Mouse (Mus musculus): ENCODE measurements around the gene Sh3pxd2b. TPM values are rescaled to one million over a fixed set of nuclear protein-coding genes. Genes with fewer than 3 reads are reported as not detected.

The Sh3pxd2b gene
- total and polyA plus RNA-seq, 3 experiments, result 2.4 to 13.2 (median 6.7) TPM

- dilution Hi-C loops (cut with MboI; ENCODE audit: extremely low pct_ligation_motif_present, extremely low pct_unique_long_range_greater_than_20kb, low sequenced_read_pairs), result no loop called here
- Histone ChIP-seq H3K4me1 (ENCODE audit: control insufficient read depth in 1 of 2, insufficient read depth in 2 of 2) (no peaks in the 10 kb centered on the region; a peak in 1 of 4 replicates), H3K9me3 (replicated peaks; ENCODE audit: low read length) (no peaks in the 10 kb centered on the region), H3K9ac (ENCODE audit: insufficient read depth, low read depth) (no peak overlapping the region), H3K4me3 (replicated peaks in 1 of 3; ENCODE audit: low read depth in 2 of 3, low read length in 2 of 3, poor library complexity in 1 of 3) (no peak overlapping the region), H3K79me2 (replicated peaks; ENCODE audit: control insufficient read depth, extremely low read depth, insufficient read depth, poor library complexity, severe bottlenecking) (no peaks in the 10 kb centered on the region), H3K27ac (ENCODE audit: insufficient read depth, low read depth) (no peak overlapping the region), H3K36me3 (replicated peaks in 1 of 2; ENCODE audit: control insufficient read depth in 1 of 2, insufficient read depth in 1 of 2, low read length in 1 of 2) (no peaks in the 10 kb centered on the region), H3K27me3 (replicated peaks) (peaks cover 14% of the 10 kb centered on the region), H3K4me2 (ENCODE audit: insufficient read depth, low read depth, poor library complexity, severe bottlenecking) (no peak overlapping the region)
- no peak for TF ChIP-seq ZMIZ1 (IDR thresholded peaks at IDR 0.05; ENCODE audit: low read depth, low read length)
- no peak for TF ChIP-seq ZKSCAN1 (IDR thresholded peaks at IDR 0.05; ENCODE audit: borderline replicate concordance, low read depth, low read length)
- no peak for TF ChIP-seq MXI1 (IDR thresholded peaks at IDR 0.05; ENCODE audit: low read depth, low read length)
- no peak for TF ChIP-seq UBTF (IDR thresholded peaks at IDR 0.05; ENCODE audit: low read depth, low read length)
- no peak for TF ChIP-seq CHD1 (IDR thresholded peaks at IDR 0.05; ENCODE audit: low read depth, low read length)
- no peak for TF ChIP-seq USF1 (IDR thresholded peaks at IDR 0.05; ENCODE audit: low read depth, low read length)
- no peak for TF ChIP-seq SMC3 (IDR thresholded peaks at IDR 0.05; ENCODE audit: low read depth, low read length)
- no peak for TF ChIP-seq TCF12 (IDR thresholded peaks at IDR 0.05; ENCODE audit: low read depth, low read length)
- TF ChIP-seq KAT2A (IDR thresholded peaks at IDR 0.05; ENCODE audit: insufficient replicate concordance, low read length), result no peak
- TF ChIP-seq MYC (IDR thresholded peaks at IDR 0.05; ENCODE audit: low read depth, low read length), result no peak
- no peak for TF ChIP-seq NELFE (IDR thresholded peaks at IDR 0.05; ENCODE audit: low read depth, low read length)
- no peak for TF ChIP-seq RCOR1 (conservative IDR thresholded peaks at IDR 0.05; ENCODE audit: low read depth, low read length)
- no peak for TF ChIP-seq SIN3A (IDR thresholded peaks at IDR 0.05; ENCODE audit: low read length)
- no peak for TF ChIP-seq TBP (conservative IDR thresholded peaks at IDR 0.05; ENCODE audit: low read depth, low read length)
- no peak for TF ChIP-seq ELF1 (IDR thresholded peaks at IDR 0.05; ENCODE audit: low read depth, low read length)
- TF ChIP-seq POLR2A (IDR thresholded peaks at IDR 0.05; ENCODE audit: low read depth, low read length), result no peak
- TF ChIP-seq MAX (IDR thresholded peaks at IDR 0.05; ENCODE audit: low read length), result no peak
- no peak for TF ChIP-seq CTCF (conservative IDR thresholded peaks at IDR 0.05 in 1 of 2, IDR thresholded peaks at IDR 0.05 in 1 of 2; ENCODE audit: low read depth in 2 of 2, low read length in 2 of 2)
- in situ Hi-C loops (cut with MboI; ENCODE audit: low pct_ligation_motif_present, low pct_unique_long_range_greater_than_20kb, low sequenced_read_pairs), result loop anchor here (10.0 to 25.0 kb wide), 2 partner anchors 122 to 320 kb away; no protein-coding TSS in a partner anchor
- DNase-seq (ENCODE audit: extremely low read depth), result no peak
Observed at GRCm38 (mm10) chr11:32307006-32307405, 40.6 kb upstream of the Sh3pxd2b start.

- H3K9ac ChIP-seq (ENCODE audit: insufficient read depth, low read depth), result no peak overlapping the region
- no peaks in the 10 kb centered on the region for H3K79me2 ChIP-seq (replicated peaks; ENCODE audit: control insufficient read depth, extremely low read depth, insufficient read depth, poor library complexity, severe bottlenecking)
- DNase-seq (ENCODE audit: extremely low read depth), result no peak
- dilution Hi-C loops (cut with MboI; ENCODE audit: extremely low pct_ligation_motif_present, extremely low pct_unique_long_range_greater_than_20kb, low sequenced_read_pairs) (no loop called here), in situ Hi-C loops (cut with MboI; ENCODE audit: low pct_ligation_motif_present, low pct_unique_long_range_greater_than_20kb, low sequenced_read_pairs) (loop anchor here (10.0 to 25.0 kb wide), 2 partner anchors 125 to 322 kb away; no protein-coding TSS in a partner anchor)
- no peaks in the 10 kb centered on the region for H3K36me3 ChIP-seq (replicated peaks in 1 of 2; ENCODE audit: control insufficient read depth in 1 of 2, insufficient read depth in 1 of 2, low read length in 1 of 2)
- H3K27ac ChIP-seq (ENCODE audit: insufficient read depth, low read depth), result no peak overlapping the region
- no peak for TF ChIP-seq JUN (IDR thresholded peaks at IDR 0.05; ENCODE audit: insufficient read depth, low read depth, low read length)
- no peak for TF ChIP-seq NRF1 (IDR thresholded peaks at IDR 0.05; ENCODE audit: low read depth, low read length)
- TF ChIP-seq RAD21 (IDR thresholded peaks at IDR 0.05; ENCODE audit: low read depth, low read length), result no peak
- TF ChIP-seq PAX5 (IDR thresholded peaks at IDR 0.05; ENCODE audit: low read length), result no peak
- no peak for TF ChIP-seq IRF4 (IDR thresholded peaks at IDR 0.05; ENCODE audit: low read depth, low read length)
- TF ChIP-seq ELF1 (IDR thresholded peaks at IDR 0.05; ENCODE audit: low read depth, low read length), result no peak
- TF ChIP-seq MAFK (IDR thresholded peaks at IDR 0.05; ENCODE audit: insufficient replicate concordance, low read length), result no peak
- no peak overlapping the region for H3K4me2 ChIP-seq (ENCODE audit: insufficient read depth, low read depth, poor library complexity, severe bottlenecking)
- no peak overlapping the region for H3K4me3 ChIP-seq (replicated peaks in 1 of 3; ENCODE audit: low read depth in 2 of 3, low read length in 2 of 3, poor library complexity in 1 of 3)
- H3K4me1 ChIP-seq (ENCODE audit: control insufficient read depth in 1 of 2, insufficient read depth in 2 of 2), result peaks cover 0 to 3% of the 10 kb centered on the region in 2 experiments; a peak in 2 of 4 replicates
- H3K27me3 ChIP-seq (replicated peaks), result peaks cover 6% of the 10 kb centered on the region
- H3K9me3 ChIP-seq (replicated peaks; ENCODE audit: low read length), result no peaks in the 10 kb centered on the region
Observed at GRCm38 (mm10) chr11:32309446-32309845, 38.2 kb upstream of the Sh3pxd2b start.
